ENCODE assay signal across 8 mouse cellular contexts in the genomic region with DNA sequence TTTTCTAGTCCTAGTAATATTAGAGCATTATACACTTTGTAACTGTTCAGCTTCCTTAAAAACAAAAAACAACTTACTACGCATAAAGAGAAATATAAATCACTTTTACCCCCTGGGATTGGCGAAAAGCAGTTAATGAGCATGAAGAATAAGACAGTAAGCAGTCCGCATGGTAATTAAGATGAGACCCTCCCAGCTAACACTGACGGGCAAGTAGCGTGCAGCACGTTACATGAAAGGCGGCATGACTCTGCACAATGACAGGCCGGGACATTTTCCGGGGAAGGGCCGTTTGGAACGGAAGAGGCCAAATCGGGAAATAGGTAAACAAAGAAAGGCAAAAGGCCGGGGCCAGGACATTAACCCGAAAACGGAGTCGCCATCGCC. TPM values are rescaled to one million over a fixed set of nuclear protein-coding genes. Genes with fewer than 3 reads are reported as not detected.
DNase-seq lines count a peak whose midpoint lies in the region; ATAC-seq and TF ChIP-seq lines count a peak whose summit lies in the region.

No protein-coding gene starts in this region.

- H3K9me3 ChIP-seq in heart, postnatal 0 days (replicated peaks; ENCODE audit: control insufficient read depth, low read length): no peaks in the 10 kb centered on the region
- no peaks in the 10 kb centered on the region for H3K9me3 ChIP-seq in midbrain, embryonic 16.5 days (replicated peaks; ENCODE audit: control insufficient read depth, low read length, poor library complexity, severe bottlenecking)

- peak; percentile 69 for ATAC-seq in heart, postnatal 0 days (ENCODE audit: insufficient read depth, low read depth)
- peak; percentile 81 for ATAC-seq in midbrain, embryonic 16.5 days

- H3K9ac ChIP-seq in heart, postnatal 0 days (replicated peaks; ENCODE audit: low read depth, low read length): peak overlapping the region; percentile 84
- H3K9ac ChIP-seq in midbrain, embryonic 16.5 days (ENCODE audit: low read depth, low read length): peak overlapping the region; percentile 91

- H3K4me2 ChIP-seq in heart, postnatal 0 days (ENCODE audit: low read depth, low read length): peak overlapping the region; percentile 73
- peak overlapping the region; percentile 80 for H3K4me2 ChIP-seq in midbrain, embryonic 16.5 days (ENCODE audit: low read length)

- H3K27ac ChIP-seq in heart, postnatal 0 days (ENCODE audit: low read depth): peak overlapping the region; percentile 97
- peak overlapping the region; percentile 100 for H3K27ac ChIP-seq in midbrain, embryonic 16.5 days (ENCODE audit: low read length)

- intact Hi-C loops in left cerebral cortex, postnatal 4 days (cut with DNase I): loop anchor here (2.0 to 5.0 kb wide), 2 partner anchors 41 to 131 kb away; no protein-coding TSS in a partner anchor
- intact Hi-C loops in left cerebral cortex, postnatal 36 days (cut with DNase I): loop anchor here (1.0 to 10.0 kb wide), 4 partner anchors 18 to 133 kb away; partner anchors contain the start of gene Desi2

- H3K4me3 ChIP-seq in heart, postnatal 0 days (ENCODE audit: low read depth, low read length): peak overlapping the region; percentile 71
- peak overlapping the region; percentile 58 for H3K4me3 ChIP-seq in midbrain, embryonic 16.5 days (ENCODE audit: low read depth, low read length)

- DNase-seq in left cerebral cortex, postnatal 4 days: peak; percentile 89
- no peak for DNase-seq in left cerebral cortex, postnatal 36 days (ENCODE audit: low spot score in 2 of 2)
- DNase-seq in c-Kit-negative CD71-positive TER-119-positive erythroid progenitor cells, embryonic 14.5 days (ENCODE audit: low read depth, low spot score): peak; percentile 82
- peak; percentile 95 for DNase-seq in heart, postnatal 0 days (ENCODE audit: low spot score)
- peak; percentile 91 for DNase-seq in liver
- no peak for DNase-seq in adrenal gland, postnatal 36 days
- DNase-seq in B cell, adult 2 months: no peak

- no peak; the same call in none of the 2 replicates for TF ChIP-seq EP300 in heart, postnatal 0 days (IDR thresholded peaks at IDR 0.05; ENCODE audit: low read depth)

- H3K36me3 ChIP-seq in heart, postnatal 0 days (replicated peaks; ENCODE audit: control insufficient read depth, insufficient read depth, low read length): peaks cover 24% of the 10 kb centered on the region
- H3K36me3 ChIP-seq in midbrain, embryonic 16.5 days (ENCODE audit: control insufficient read depth, insufficient read depth, low read length): peaks cover 10% of the 10 kb centered on the region; the same call in 1 of the 2 replicates

- peaks cover 16% of the 10 kb centered on the region for H3K4me1 ChIP-seq in heart, postnatal 0 days (ENCODE audit: control insufficient read depth, insufficient read depth)
- H3K4me1 ChIP-seq in midbrain, embryonic 16.5 days (ENCODE audit: control insufficient read depth, insufficient read depth, low read length): peaks cover 33% of the 10 kb centered on the region

- WGBS in heart, postnatal 0 days: under 1% methylated on average over 17 of the region's 17 CpGs
- under 1% methylated on average over 17 of the region's 17 CpGs for WGBS in midbrain, embryonic 16.5 days

- TF ChIP-seq CTCF in heart, postnatal 0 days (IDR thresholded peaks at IDR 0.05; ENCODE audit: low read depth): no peak

- H3K27me3 ChIP-seq in heart, postnatal 0 days (ENCODE audit: control insufficient read depth, insufficient read depth, low read length): no peaks in the 10 kb centered on the region
- H3K27me3 ChIP-seq in midbrain, embryonic 16.5 days (ENCODE audit: control insufficient read depth, insufficient read depth, low read depth, low read length): no peaks in the 10 kb centered on the region

RNA-seq across cellular contexts. Expression of gene Cox20, which starts 0.9 kb away (rescaled TPM):
- total RNA-seq in left cerebral cortex, postnatal 4 days (2021): 10 to 100 TPM; 43.5 to 54.6 TPM
- 10 to 100 TPM; 31.1 to 33.9 TPM for total RNA-seq in left cerebral cortex, postnatal 36 days (2021)
- total RNA-seq in heart, postnatal 0 days (2014; rRNA removed; ENCODE audit: low replicate concordance): 160 and 268 TPM in 2 replicates
- polyA plus RNA-seq in heart, postnatal 0 days (2015; fragmentation: Nextera tagmentation; extraction: Ambion mirVana): 519 and 555 TPM in 2 replicates
- polyA plus RNA-seq in midbrain, embryonic 16.5 days (2015; fragmentation: Nextera tagmentation; extraction: Ambion mirVana): 100 and 120 TPM in 2 replicates
- 100 to 1,000 TPM in 1 of 2 experiments, 10 to 100 TPM in 1; 79.2 to 103 TPM for total RNA-seq in adrenal gland, postnatal 36 days (2021)

RNA-seq across cellular contexts. Expression of gene Hnrnpu, which starts 19.6 kb away (rescaled TPM):
- 100 to 1,000 TPM; 539 to 583 TPM for total RNA-seq in left cerebral cortex, postnatal 4 days (2021)
- total RNA-seq in left cerebral cortex, postnatal 36 days (2021): 100 to 1,000 TPM; 321 to 436 TPM
- total RNA-seq in heart, postnatal 0 days (2014; rRNA removed; ENCODE audit: low replicate concordance): 62.2 and 85.6 TPM in 2 replicates
- polyA plus RNA-seq in heart, postnatal 0 days (2015; fragmentation: Nextera tagmentation; extraction: Ambion mirVana): 107 and 109 TPM in 2 replicates
- polyA plus RNA-seq in midbrain, embryonic 16.5 days (2015; fragmentation: Nextera tagmentation; extraction: Ambion mirVana): 178 and 206 TPM in 2 replicates
- 100 to 1,000 TPM; 340 to 387 TPM for total RNA-seq in adrenal gland, postnatal 36 days (2021)

Comparison
In these comparisons a context has a peak if more than half of its experiments do, and no peak if none do; other contexts are left out.
1. DNase-seq: peak in left cerebral cortex, postnatal 4 days (single experiment), c-Kit-negative CD71-positive TER-119-positive erythroid progenitor cells, embryonic 14.5 days (single experiment), heart, postnatal 0 days (single experiment) and liver (single experiment); none in left cerebral cortex, postnatal 36 days (0 of 2), adrenal gland, postnatal 36 days (0 of 2) and B cell, adult 2 months (0 of 2).